9 mouse cellular contexts compared by ENCODE assay signal in genomic region chr3:23063180-23063965, GRCm38 (mm10).
DNase-seq lines count a peak whose midpoint lies in the region; ATAC-seq lines count a peak whose summit lies in the region.
"Had no signal": no experiment of that assay in that cellular context is flagged by ENCODE, and none has a peak within 500 bp of the region (broad histone marks: within the 10 kb centered on the region; RNA-seq: fewer than 3 reads in every experiment).

No protein-coding gene starts in this region.

- 0 out of 2 replicates have a peak, but pooled peaks have one; percentile 34 for ATAC-seq in hindbrain, embryonic 16.5 days
- no peak for ATAC-seq in midbrain, embryonic 15.5 days (replicated peaks)
- no peak for ATAC-seq in midbrain, embryonic 13.5 days

- H3K9ac ChIP-seq in hindbrain, embryonic 16.5 days (ENCODE audit: low read depth, low read length), result no peak overlapping the region
- H3K9ac ChIP-seq in midbrain, embryonic 15.5 days, result no peak overlapping the region
- no peak overlapping the region for H3K9ac ChIP-seq in midbrain, embryonic 13.5 days (replicated peaks)
- H3K9ac ChIP-seq: embryonic facial prominence, embryonic 15.5 days had no signal

- H3K9me3 ChIP-seq in hindbrain, embryonic 16.5 days (ENCODE audit: control insufficient read depth, low read length), result no peaks in the 10 kb centered on the region
- 0 out of 2 replicates have a peak, but pooled peaks cover 2% of the 10 kb centered on the region for H3K9me3 ChIP-seq in hindbrain, embryonic 10.5 days
- no peaks in the 10 kb centered on the region for H3K9me3 ChIP-seq in midbrain, embryonic 15.5 days
- no peaks in the 10 kb centered on the region for H3K9me3 ChIP-seq in midbrain, embryonic 13.5 days
- H3K9me3 ChIP-seq: embryonic facial prominence, embryonic 15.5 days had no signal

- H3K4me3 ChIP-seq in hindbrain, embryonic 16.5 days (ENCODE audit: low read length), result no peak overlapping the region
- H3K4me3 ChIP-seq in hindbrain, embryonic 10.5 days, result no peak overlapping the region
- no peak overlapping the region for H3K4me3 ChIP-seq in midbrain, embryonic 15.5 days
- no peak overlapping the region for H3K4me3 ChIP-seq in midbrain, embryonic 13.5 days (replicated peaks)
- H3K4me3 ChIP-seq: embryonic facial prominence, embryonic 15.5 days had no signal

- H3K4me1 ChIP-seq in hindbrain, embryonic 16.5 days (ENCODE audit: control insufficient read depth, insufficient read depth, low read depth, low read length), result no peaks in the 10 kb centered on the region
- H3K4me1 ChIP-seq in hindbrain, embryonic 10.5 days (replicated peaks), result no peaks in the 10 kb centered on the region
- H3K4me1 ChIP-seq in midbrain, embryonic 15.5 days, result no peaks in the 10 kb centered on the region
- no peaks in the 10 kb centered on the region for H3K4me1 ChIP-seq in midbrain, embryonic 13.5 days (replicated peaks)
- H3K4me1 ChIP-seq: embryonic facial prominence, embryonic 15.5 days had no signal

- peak; percentile 14 for DNase-seq in adrenal gland, postnatal 14 days
- DNase-seq in adrenal gland, adult 18-20 months (ENCODE audit: low spot score in 2 of 2), result no peak
- DNase-seq in hindbrain, embryonic 10.5 days (ENCODE audit: low spot score), result no peak
- DNase-seq in right cerebral cortex, postnatal 25 days, result peak; percentile 4
- DNase-seq in heart, adult 11 months, result no peak

- no peak overlapping the region for H3K4me2 ChIP-seq in hindbrain, embryonic 16.5 days (ENCODE audit: low read length)
- H3K4me2 ChIP-seq in midbrain, embryonic 15.5 days, result no peak overlapping the region
- H3K4me2 ChIP-seq in midbrain, embryonic 13.5 days (replicated peaks), result no peak overlapping the region
- H3K4me2 ChIP-seq: embryonic facial prominence, embryonic 15.5 days had no signal

- no peaks in the 10 kb centered on the region for H3K36me3 ChIP-seq in hindbrain, embryonic 16.5 days (ENCODE audit: control insufficient read depth, insufficient read depth, low read length)
- H3K36me3 ChIP-seq in hindbrain, embryonic 10.5 days, result no peaks in the 10 kb centered on the region
- no peaks in the 10 kb centered on the region for H3K36me3 ChIP-seq in midbrain, embryonic 15.5 days (replicated peaks)
- no peaks in the 10 kb centered on the region for H3K36me3 ChIP-seq in midbrain, embryonic 13.5 days
- H3K36me3 ChIP-seq: embryonic facial prominence, embryonic 15.5 days had no signal

- no peaks in the 10 kb centered on the region for H3K27me3 ChIP-seq in hindbrain, embryonic 16.5 days (replicated peaks; ENCODE audit: control insufficient read depth, insufficient read depth, low read length)
- no peaks in the 10 kb centered on the region for H3K27me3 ChIP-seq in hindbrain, embryonic 10.5 days (ENCODE audit: insufficient read depth, poor library complexity, severe bottlenecking)
- H3K27me3 ChIP-seq in midbrain, embryonic 15.5 days (replicated peaks), result no peaks in the 10 kb centered on the region
- no peaks in the 10 kb centered on the region for H3K27me3 ChIP-seq in midbrain, embryonic 13.5 days
- H3K27me3 ChIP-seq: embryonic facial prominence, embryonic 15.5 days had no signal

- no peak overlapping the region for H3K27ac ChIP-seq in hindbrain, embryonic 16.5 days (ENCODE audit: low read depth, low read length)
- no peak overlapping the region for H3K27ac ChIP-seq in hindbrain, embryonic 10.5 days
- H3K27ac ChIP-seq in midbrain, embryonic 15.5 days, result peak overlapping the region; percentile 12; the same call in 1 of the 2 replicates
- no peak overlapping the region for H3K27ac ChIP-seq in midbrain, embryonic 13.5 days
- H3K27ac ChIP-seq: embryonic facial prominence, embryonic 15.5 days had no signal

- WGBS in hindbrain, embryonic 16.5 days, result 60% methylated on average over 6 of the region's 6 CpGs
- WGBS in hindbrain, embryonic 10.5 days, result 80% methylated on average over 6 of the region's 6 CpGs
- 64% methylated on average over 6 of the region's 6 CpGs for WGBS in midbrain, embryonic 15.5 days
- WGBS in midbrain, embryonic 13.5 days, result 73% methylated on average over 6 of the region's 6 CpGs

Comparison
In these comparisons a context has a peak if more than half of its experiments do, and no peak if none do; other contexts are left out.
1. DNase-seq: peak in adrenal gland, postnatal 14 days (single experiment) and right cerebral cortex, postnatal 25 days (single experiment); none in adrenal gland, adult 18-20 months (0 of 2), hindbrain, embryonic 10.5 days (single experiment) and heart, adult 11 months (single experiment).